Mouse (Mus musculus) liver, embryonic 15.5 days (tissue): ENCODE data around the gene Tex26. TPM values are rescaled to one million over a fixed set of nuclear protein-coding genes. Genes with fewer than 3 reads are reported as not detected.

ENCODE experiments used
- ATAC-seq: fragments of 200-750 bp; cut with Nextera tagmentation; 2 replicates; pipeline ENCODE4 v1.8.0; 2017; ENCODE audit warnings: moderate number of reproducible peaks, mild to moderate bottlenecking, moderate library complexity; ENCODE audit not compliant: insufficient read depth
- H3K27ac ChIP-seq: fragments of 300-500 bp; sonication (generic); replicated peaks from 2 replicates; pipeline ENCODE4 v1.5.1; 2015; ENCODE audit warnings: mild to moderate bottlenecking, inconsistent platforms
- H3K27me3 ChIP-seq: fragments of 300-500 bp; sonication (generic); 2 replicates; pipeline ENCODE4 v1.6.1; 2015; ENCODE audit warnings: mild to moderate bottlenecking, inconsistent platforms
- H3K36me3 ChIP-seq: fragments of 300-500 bp; sonication (generic); replicated peaks from 2 replicates; pipeline ENCODE4 v1.6.1; 2015; ENCODE audit warnings: moderate library complexity, mild to moderate bottlenecking, inconsistent platforms
- H3K4me1 ChIP-seq: fragments of 300-500 bp; sonication (generic); replicated peaks from 2 replicates; pipeline ENCODE4 v1.6.1; 2015; ENCODE audit warnings: inconsistent platforms
- H3K4me2 ChIP-seq: fragments of 300-500 bp; sonication (generic); 2 replicates; pipeline ENCODE4 v1.6.1; 2015; ENCODE audit warnings: moderate library complexity, mild to moderate bottlenecking, inconsistent platforms
- H3K4me3 ChIP-seq: fragments of 300-500 bp; sonication (generic); replicated peaks from 2 replicates; pipeline ENCODE4 v1.5.1; 2015; ENCODE audit warnings: mild to moderate bottlenecking, inconsistent platforms
- H3K9ac ChIP-seq: fragments of 300-500 bp; sonication (generic); 2 replicates; pipeline ENCODE4 v1.6.1; 2015; ENCODE audit warnings: moderate library complexity, mild to moderate bottlenecking, inconsistent platforms
- H3K9me3 ChIP-seq: fragments of 300-500 bp; sonication (generic); replicated peaks from 2 replicates; pipeline ENCODE4 v1.6.1; 2016; ENCODE audit warnings: inconsistent platforms
- WGBS: fragments of 180-500 bp; shearing (Covaris S2); methylation state at CpG from one replicate; pipeline ENCODE4 v1.1.7; 2015; ENCODE audit warnings: mixed read lengths; ENCODE audit not compliant: insufficient replicate concordance; 5-methylcytosine and 5-hydroxymethylcytosine counted together
- polyA plus RNA-seq: library from polyadenylated mRNA; unstranded; fragments of >200 nt; fragmentation: Nextera tagmentation; extraction: Ambion mirVana; gene quantifications from 2 replicates; pipeline ENCODE4 v1.2.1, GENCODE M21; 2015

Tex26 gene
- polyA plus RNA-seq, 1 experiment from 2014 or later: not detected

DNA sequence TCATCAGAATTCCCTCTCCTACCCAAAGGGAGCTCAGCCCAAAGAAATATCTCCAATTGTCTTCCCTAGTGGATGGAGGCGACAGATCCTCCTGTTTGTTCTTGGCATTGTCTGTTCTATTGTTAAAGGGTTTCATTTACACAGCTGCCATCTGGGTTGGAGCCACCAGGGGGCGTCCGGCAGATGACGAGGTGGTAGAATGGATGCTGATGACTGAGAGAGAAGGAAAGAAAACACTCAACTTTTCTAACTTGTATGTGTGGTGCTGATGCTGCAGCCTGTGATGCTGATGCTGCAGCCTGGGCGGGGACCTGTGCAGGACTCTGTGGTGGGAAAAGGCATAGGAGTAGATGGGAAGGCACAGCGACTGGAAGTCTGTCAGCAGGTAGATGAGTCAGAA is 14.8 kb downstream of the Tex26 start:
- no peaks in the 10 kb centered on the region for H3K27me3 ChIP-seq
- no peak overlapping the region for H3K4me2 ChIP-seq
- no peaks in the 10 kb centered on the region for H3K4me1 ChIP-seq
- no peaks in the 10 kb centered on the region for H3K36me3 ChIP-seq
- no peak overlapping the region for H3K27ac ChIP-seq
- no peaks in the 10 kb centered on the region for H3K9me3 ChIP-seq
- ATAC-seq: no peak
- 14% methylated on average over 6 of the region's 6 CpGs for WGBS
- H3K9ac ChIP-seq: no peak overlapping the region
- H3K4me3 ChIP-seq: no peak overlapping the region

DNA sequence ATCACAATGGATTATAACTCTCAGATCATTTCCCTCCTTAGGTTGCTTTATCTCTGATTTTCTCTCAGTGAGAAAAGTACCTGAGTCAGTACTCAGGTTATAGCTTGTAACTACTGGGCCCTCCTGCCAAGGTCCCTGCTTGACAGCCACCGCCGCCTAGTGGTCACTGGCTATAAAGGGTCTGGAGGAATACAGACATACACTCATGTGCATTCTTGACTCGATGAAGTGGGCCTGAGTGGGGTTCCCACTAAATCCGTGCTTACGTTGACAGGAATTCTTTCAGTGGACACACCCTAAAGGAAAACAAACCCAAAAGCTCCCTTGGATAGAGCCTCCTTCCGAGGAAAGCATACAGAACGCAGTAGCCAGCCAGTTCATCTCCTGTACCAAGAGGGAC is 17.1 kb downstream of the Tex26 start:
- Histone ChIP-seq H3K4me2 (no peak overlapping the region), H3K27ac (no peak overlapping the region), H3K4me3 (no peak overlapping the region), H3K4me1 (no peaks in the 10 kb centered on the region), H3K36me3 (no peaks in the 10 kb centered on the region), H3K9me3 (no peaks in the 10 kb centered on the region), H3K27me3 (no peaks in the 10 kb centered on the region), H3K9ac (no peak overlapping the region)
- whole genome bisulfite sequencing: 77% methylated on average over 7 of the region's 7 CpGs
- ATAC-seq: no peak

DNA sequence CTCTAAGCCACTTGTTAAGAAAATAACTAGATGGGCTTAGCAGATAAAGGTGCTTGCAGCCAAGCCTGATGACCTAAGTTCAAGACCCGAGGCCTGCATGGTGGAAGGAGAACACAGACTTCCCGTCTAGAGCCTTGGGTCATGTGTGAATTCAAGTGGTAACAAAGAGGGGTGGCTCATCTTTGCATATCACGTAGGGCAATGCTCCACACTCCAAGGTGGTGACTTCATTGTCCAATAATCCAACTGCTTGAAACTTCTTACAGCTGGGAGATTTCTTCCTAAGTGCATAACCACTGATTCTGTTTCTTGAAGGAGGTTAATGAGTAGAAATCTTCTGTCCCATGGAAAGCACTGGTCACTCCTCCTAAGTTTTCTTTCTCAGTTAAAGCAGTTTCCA is 22.6 kb downstream of the Tex26 start:
- H3K4me1 ChIP-seq: no peaks in the 10 kb centered on the region
- no peak overlapping the region for H3K9ac ChIP-seq
- no peak overlapping the region for H3K4me2 ChIP-seq
- no peak for ATAC-seq
- 51% methylated on average over 3 of the region's 3 CpGs for WGBS
- no peaks in the 10 kb centered on the region for H3K36me3 ChIP-seq
- H3K27ac ChIP-seq: no peak overlapping the region
- no peaks in the 10 kb centered on the region for H3K27me3 ChIP-seq
- H3K9me3 ChIP-seq: no peaks in the 10 kb centered on the region
- H3K4me3 ChIP-seq: no peak overlapping the region

DNA sequence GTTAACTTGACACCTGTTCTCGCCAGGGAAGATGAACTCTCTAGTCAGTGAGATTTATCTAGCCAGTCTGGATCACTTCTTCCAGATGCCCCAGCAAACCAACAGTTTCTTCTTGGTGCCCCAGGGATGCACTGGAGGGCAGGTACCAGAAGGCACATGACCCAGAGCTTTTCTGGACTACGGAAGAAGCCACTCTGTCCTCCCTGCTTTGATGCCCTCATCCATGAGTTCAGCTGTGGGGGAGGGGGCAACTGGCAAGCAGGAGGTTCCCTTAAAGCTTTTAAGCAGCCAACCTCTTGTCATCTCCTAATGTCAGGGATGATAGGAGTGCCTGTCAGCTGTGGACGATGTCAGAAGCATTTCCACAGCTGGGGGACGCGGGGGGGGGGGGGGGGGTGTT is 25.8 kb downstream of the Tex26 start:
- Histone ChIP-seq H3K9me3 (no peaks in the 10 kb centered on the region), H3K4me2 (no peak overlapping the region), H3K27ac (no peak overlapping the region), H3K4me1 (no peaks in the 10 kb centered on the region), H3K4me3 (no peak overlapping the region), H3K27me3 (no peaks in the 10 kb centered on the region), H3K9ac (no peak overlapping the region), H3K36me3 (no peaks in the 10 kb centered on the region)
- no peak for ATAC-seq
- 48% methylated on average over 5 of the region's 5 CpGs for WGBS

DNA sequence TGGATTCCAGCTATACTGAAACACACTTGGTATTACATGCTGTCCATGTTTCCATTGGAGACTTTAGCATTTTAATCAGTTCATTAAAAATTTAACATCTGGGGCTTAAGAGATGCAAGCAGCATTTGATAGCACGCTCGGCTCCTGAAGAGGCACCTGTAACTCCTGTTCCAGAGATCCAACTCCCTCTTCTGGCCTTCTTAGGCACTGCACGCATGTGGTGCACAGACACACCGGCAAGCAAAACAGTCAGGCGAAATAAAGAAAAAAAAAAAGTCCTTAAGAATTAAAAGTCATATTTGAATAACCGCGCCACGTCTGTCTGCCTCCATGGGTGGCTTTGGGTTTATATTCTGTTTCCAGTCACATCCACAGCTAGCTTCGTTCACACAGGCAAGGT is 34.7 kb downstream of the Tex26 start:
- 77% methylated on average over 9 of the region's 9 CpGs for WGBS

DNA sequence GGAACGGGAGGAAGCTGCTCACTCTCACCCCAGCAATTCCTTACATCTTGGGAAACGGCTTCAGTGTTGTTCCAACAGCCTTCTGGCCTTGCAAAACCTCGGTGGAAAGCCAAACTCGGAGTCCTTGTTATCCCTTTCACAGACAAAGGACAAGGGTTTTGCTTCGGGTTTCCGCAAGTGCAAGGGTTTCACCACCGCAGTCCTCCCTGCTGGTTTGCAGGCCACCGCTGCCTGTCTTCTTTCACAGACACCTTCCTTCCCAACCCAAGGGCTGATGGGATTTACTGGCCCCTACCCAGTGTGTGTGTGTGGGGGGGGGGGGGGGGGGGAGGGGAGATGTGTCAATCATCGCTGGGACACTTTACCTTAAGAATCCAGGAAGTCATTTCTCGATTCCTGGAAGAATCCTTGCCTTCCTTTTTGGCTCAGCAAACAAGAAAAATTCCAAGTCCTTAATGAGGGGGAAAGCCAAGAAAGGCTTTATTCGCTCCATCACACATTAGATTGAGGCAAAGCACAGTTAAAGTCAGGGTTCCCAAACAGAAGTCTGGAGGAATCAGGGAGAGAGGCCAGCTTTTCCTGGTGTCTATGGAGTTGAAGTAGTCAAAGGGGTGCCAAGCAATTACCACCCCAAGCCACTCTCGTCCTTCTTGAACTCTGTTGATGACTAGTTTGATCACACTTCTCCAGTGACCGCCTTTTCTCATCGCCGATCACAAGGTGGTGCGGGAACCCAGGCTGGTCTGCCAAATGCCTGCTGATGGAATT is 35.4 kb downstream of the Tex26 start:
- Histone ChIP-seq H3K9me3 (no peaks in the 10 kb centered on the region), H3K4me2 (no peak overlapping the region), H3K4me3 (no peak overlapping the region), H3K27me3 (no peaks in the 10 kb centered on the region), H3K4me1 (no peaks in the 10 kb centered on the region), H3K36me3 (no peaks in the 10 kb centered on the region), H3K27ac (no peak overlapping the region), H3K9ac (no peak overlapping the region)
- 79% methylated on average over 16 of the region's 16 CpGs for WGBS
- ATAC-seq: no peak

More for the DNA sequence above, 34.7 kb downstream of the Tex26 start:
- Histone ChIP-seq H3K36me3 (no peaks in the 10 kb centered on the region), H3K9ac (no peak overlapping the region), H3K27me3 (no peaks in the 10 kb centered on the region), H3K9me3 (no peaks in the 10 kb centered on the region), H3K27ac (no peak overlapping the region), H3K4me2 (no peak overlapping the region), H3K4me3 (no peak overlapping the region), H3K4me1 (no peaks in the 10 kb centered on the region)
- no peak for ATAC-seq

DNA sequence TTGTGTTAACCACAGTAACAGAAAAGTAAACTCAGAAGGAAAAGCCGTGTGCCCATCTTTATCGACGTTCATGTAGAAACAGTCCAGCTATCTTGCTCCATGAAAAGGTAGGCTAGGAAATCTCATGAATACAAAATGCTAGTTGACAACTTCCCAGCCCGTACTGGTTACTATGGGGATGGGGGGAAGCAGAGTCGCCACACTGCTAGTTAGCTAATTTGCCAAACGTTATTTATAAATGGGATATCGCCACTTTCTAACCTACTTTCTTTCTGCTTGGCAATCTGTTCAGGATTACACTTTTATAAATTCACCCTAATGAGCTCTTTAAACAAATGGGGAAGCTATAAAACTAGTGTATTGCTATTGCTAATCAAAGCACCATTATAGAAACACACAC is 42.5 kb downstream of the Tex26 start:
- Histone ChIP-seq H3K9ac (no peak overlapping the region), H3K9me3 (no peaks in the 10 kb centered on the region), H3K27me3 (no peaks in the 10 kb centered on the region), H3K4me1 (no peaks in the 10 kb centered on the region), H3K36me3 (no peaks in the 10 kb centered on the region), H3K4me2 (no peak overlapping the region), H3K4me3 (no peak overlapping the region), H3K27ac (no peak overlapping the region)
- 76% methylated on average over 7 of the region's 7 CpGs for WGBS
- ATAC-seq: no peak

DNA sequence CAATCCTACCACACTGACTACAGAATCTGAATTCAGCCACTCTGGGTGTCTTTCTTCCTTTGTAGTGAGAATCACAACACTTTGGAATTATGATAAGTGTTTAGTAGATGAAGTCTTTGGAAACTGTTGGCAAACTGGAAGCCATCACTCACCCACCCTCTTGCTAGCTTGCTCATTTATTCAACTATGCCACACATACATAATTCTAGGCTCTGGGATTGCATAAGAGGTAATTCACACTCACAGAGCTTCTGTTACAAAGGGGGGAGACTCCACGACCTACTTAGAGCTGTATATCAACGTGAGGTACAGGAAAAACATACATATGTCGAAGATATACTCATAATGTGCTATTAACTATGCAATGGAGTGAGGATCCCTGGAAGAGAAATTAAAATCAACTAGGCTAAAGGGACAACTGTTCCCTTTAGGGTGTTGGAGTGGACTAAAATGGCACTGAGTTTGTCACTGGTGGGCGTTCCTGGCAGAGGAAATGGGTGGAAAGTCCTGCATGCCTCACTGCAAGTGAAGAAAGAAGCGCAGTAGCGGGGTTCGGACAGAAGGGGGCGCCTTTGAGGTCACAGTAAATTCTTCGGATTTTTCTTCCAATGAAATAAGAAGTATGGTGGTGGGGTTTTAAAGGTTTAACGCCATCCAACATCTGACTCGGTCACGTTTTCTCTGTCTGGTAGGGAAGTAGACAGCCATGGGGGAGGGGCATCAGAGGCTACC is 44.0 kb downstream of the Tex26 start:
- no peaks in the 10 kb centered on the region for H3K4me1 ChIP-seq
- no peak overlapping the region for H3K4me3 ChIP-seq
- no peaks in the 10 kb centered on the region for H3K36me3 ChIP-seq
- H3K9me3 ChIP-seq: no peaks in the 10 kb centered on the region
- 45% methylated on average over 12 of the region's 12 CpGs for WGBS
- H3K27ac ChIP-seq: no peak overlapping the region
- H3K4me2 ChIP-seq: no peak overlapping the region
- no peak for ATAC-seq
- H3K27me3 ChIP-seq: no peaks in the 10 kb centered on the region
- no peak overlapping the region for H3K9ac ChIP-seq

DNA sequence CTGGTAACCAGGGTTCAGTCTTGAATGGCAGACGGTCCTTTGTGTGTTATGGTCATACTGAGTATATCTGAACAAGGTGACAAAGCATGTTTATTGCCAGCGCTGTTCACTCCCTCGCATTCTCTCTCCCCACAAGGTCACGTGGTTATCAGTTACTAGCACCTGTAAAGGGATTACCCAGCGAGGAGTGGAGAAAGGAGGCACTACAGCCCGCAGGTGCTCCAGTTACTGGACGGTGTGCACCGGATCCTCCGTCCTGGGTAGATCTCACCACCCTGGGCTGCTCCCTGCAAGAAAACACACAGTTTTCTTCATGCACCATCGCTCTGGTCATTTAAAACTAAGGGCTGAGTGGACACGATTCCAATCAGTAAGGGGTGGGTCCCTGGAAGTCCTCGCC is 44.8 kb downstream of the Tex26 start:
- H3K4me2 ChIP-seq: no peak overlapping the region
- no peak overlapping the region for H3K9ac ChIP-seq
- no peak for ATAC-seq
- H3K9me3 ChIP-seq: no peaks in the 10 kb centered on the region
- no peak overlapping the region for H3K4me3 ChIP-seq
- no peak overlapping the region for H3K27ac ChIP-seq
- WGBS: 37% methylated on average over 12 of the region's 12 CpGs
- no peaks in the 10 kb centered on the region for H3K36me3 ChIP-seq
- H3K4me1 ChIP-seq: no peaks in the 10 kb centered on the region
- H3K27me3 ChIP-seq: no peaks in the 10 kb centered on the region

DNA sequence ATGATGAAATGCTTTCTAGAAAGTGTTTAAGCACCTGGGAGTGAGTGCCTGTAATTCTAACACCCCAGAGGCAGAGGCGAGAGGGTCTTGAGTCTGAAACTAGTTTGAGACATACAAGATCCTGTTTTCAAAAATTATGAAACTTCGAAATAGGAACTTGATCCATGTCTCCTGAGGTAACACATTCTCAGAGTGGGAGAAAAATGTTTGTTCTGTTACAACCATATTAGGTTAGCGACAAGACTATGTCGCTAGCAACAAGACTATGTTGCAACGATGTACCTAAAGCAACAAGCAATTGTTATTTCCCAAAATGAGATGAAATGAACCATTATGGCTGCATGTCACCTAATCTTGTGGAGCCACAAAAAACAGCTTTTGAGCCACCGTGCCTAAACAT is 46.0 kb downstream of the Tex26 start:
- H3K4me2 ChIP-seq: no peak overlapping the region
- no peaks in the 10 kb centered on the region for H3K36me3 ChIP-seq
- no peaks in the 10 kb centered on the region for H3K9me3 ChIP-seq
- no peaks in the 10 kb centered on the region for H3K27me3 ChIP-seq
- no peak overlapping the region for H3K27ac ChIP-seq
- no peaks in the 10 kb centered on the region for H3K4me1 ChIP-seq
- no peak overlapping the region for H3K4me3 ChIP-seq
- 74% methylated on average over 6 of the region's 6 CpGs for WGBS
- H3K9ac ChIP-seq: no peak overlapping the region
- no peak for ATAC-seq

DNA sequence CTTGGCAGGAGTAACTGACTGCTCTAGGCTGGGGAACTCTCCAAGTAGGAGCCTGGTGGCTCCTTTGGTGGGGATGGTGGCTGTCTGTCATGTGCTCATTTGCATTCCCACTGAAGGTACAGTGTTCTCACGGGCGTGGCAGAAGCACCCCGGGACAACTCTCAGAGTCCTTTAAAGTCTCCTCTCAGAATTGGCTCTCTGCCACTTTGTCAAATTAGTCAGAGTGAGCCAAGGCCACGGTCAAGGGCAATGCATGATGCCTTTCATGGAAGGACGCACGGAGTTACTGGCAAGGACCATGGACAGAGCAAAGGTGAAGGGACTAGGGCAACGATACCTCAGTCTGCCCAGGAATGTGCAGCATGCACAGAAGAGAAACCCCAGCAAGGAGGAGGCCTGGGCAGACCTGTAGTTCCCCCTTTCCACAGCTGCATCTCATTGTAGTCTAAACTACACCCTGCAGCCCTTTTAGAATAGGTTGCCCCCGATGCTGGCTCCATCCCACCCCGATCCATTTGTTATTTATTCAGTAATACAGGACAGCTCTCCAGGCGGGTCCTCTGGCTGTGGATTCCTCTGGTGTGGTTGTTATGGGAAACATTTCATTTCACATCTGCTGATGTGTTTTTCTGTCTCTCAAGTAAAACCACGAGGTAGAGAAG is 49.0 kb downstream of the Tex26 start:
- H3K36me3 ChIP-seq: no peaks in the 10 kb centered on the region
- WGBS: 43% methylated on average over 11 of the region's 11 CpGs
- H3K4me2 ChIP-seq: no peak overlapping the region
- H3K4me3 ChIP-seq: no peak overlapping the region
- no peak overlapping the region for H3K9ac ChIP-seq
- ATAC-seq: no peak
- no peaks in the 10 kb centered on the region for H3K9me3 ChIP-seq
- no peaks in the 10 kb centered on the region for H3K4me1 ChIP-seq
- H3K27me3 ChIP-seq: no peaks in the 10 kb centered on the region
- H3K27ac ChIP-seq: no peak overlapping the region
